Mouse (Mus musculus) ovary, postnatal 14 days (tissue): ENCODE measurements around the gene Acsm5.

Source experiments
- DNase-seq: peaks from one replicate; pipeline ENCODE4 v3.0.0; 2022; ENCODE audit warnings: low spot score

The Acsm5 gene

GRCm38 (mm10) chr7:119519163-119519562, at the start of gene Acsm5:
TSS of gene Acsm5 (plus strand) at chr7:119519463.
- no peak for DNase-seq

- DNase-seq: no peak
These were observed 42.5 kb upstream of the Acsm5 start for GRCm38 (mm10) chr7:119476500-119477389.

GRCm38 (mm10) chr7:119479256-119479655, 40.0 kb upstream of the Acsm5 start, which contains the start of gene Umod:
TSS of gene Umod (minus strand) at chr7:119479282.
- no peak for DNase-seq

DNA sequence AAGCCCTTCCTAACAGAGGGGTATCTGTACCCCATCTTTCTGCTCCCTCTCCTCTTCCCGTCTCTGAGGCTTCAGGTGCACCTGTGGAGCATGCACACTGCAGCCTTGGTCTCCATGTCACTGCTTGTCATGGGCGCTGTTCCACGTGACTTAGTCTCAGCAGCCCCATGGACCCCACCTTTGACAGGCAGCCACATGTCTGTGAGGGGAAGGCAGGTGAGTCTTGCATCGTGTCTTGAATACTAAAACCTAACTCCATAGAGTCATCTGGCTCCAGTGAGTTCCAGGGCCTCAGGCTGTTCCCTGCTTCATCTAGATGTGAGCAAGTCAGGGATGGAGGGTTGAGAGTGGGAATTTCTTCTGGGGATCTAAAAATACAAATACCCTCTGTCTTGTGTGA, 35.1 kb upstream of the Acsm5 start:
- no peak for DNase-seq

GRCm38 (mm10) chr7:119486683-119487082, 32.6 kb upstream of the Acsm5 start:
- DNase-seq: no peak

DNA sequence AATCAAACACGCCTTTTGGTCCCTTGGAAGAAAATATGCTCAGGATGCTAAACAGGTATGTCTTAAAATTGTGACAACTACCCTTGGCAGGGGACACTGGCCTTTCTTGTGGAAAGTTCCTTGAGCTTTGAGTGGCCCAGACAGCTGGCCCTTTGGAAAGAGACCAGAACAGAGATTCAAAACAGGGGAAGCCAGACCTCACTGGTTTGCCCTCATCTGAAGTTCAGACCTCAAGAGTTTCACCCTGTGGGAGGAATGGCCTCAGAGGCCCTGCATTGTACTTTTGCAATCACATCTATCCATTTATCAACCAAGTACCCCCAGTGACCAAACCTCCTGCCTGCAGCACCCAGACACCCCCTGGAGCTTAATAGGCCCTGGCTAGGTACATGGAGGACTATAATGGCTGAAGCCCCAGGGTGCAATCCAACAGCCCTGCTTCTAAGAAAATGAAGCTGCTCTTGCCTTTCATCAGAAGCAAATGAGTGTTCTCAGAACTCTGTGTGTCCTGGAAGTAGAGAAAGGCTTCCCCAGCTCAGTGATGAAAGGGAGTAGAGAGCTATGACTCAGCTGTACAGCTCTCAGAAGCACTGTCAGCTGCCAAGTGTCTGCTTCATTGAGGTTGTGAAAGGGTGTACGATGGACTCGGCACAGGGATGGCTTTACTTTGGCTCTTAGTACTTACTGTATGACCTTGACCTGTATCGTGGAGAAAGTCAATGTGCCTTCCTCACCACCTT, 29.1 kb upstream of the Acsm5 start:
- no peak for DNase-seq

DNA sequence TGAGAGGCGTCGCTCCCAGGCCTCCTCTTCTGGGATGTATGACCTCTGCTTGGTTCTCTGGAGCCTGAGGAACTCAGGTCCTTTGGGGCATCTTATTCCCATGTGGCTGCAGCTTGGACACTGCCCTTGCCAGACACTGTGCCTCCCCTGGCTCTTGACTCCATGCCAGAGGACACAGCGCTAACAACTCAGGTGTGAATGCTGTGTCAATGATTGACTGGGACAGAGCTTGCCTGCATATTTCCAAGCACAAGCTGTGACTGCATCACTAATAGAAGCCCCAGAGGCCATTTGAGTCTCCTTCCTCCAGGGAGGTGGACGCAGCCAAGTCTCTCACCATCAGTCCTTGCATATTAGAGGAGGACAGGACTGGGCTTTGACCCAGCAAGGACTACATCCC, 8.1 kb upstream of the Acsm5 start:
- DNase-seq: no peak

- peak; percentile 22 for DNase-seq
These were observed 6.2 kb upstream of the Acsm5 start for GRCm38 (mm10) chr7:119513056-119513455.

- DNase-seq: peak; percentile 22
These were observed 3.6 kb upstream of the Acsm5 start for GRCm38 (mm10) chr7:119515492-119516271.

DNA sequence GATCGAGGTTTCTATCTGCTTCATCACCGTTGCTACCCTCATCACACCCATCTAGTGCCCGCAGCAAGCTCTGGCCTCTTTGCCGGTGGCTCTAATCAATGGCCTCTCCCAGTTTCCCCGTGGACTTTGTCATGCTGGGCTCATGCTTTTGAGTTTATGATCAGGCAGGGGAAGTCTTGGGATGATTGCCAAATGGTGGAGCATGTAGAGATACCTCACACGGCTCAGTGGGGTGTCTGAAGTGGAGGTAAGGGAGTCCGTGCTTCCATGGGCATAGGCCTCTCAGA, 3.0 kb upstream of the Acsm5 start:
- no peak for DNase-seq

DNA sequence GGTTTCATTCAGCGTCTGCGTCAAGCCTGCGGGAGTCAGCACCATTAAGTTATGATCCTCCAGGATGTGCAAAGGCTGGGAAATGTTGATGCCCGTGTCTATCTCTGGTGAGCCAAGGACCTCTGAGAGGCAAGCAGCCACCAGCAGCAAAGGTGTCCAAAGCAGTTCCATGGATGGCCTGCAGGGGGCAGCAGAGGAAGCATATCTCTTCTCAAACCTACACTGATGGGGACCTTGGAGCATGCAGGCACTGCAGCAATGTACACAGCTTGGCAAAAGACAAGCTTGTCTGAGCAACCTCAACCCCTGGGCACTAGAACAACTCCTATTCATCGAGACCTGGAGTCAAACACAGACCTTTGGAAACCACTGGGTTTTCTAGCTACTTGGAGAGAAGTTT, 391 bp downstream of the Acsm5 start:
- peak; percentile 70 for DNase-seq

- no peak for DNase-seq
These were observed 2.6 kb downstream of the Acsm5 start for GRCm38 (mm10) chr7:119521816-119522215.

DNA sequence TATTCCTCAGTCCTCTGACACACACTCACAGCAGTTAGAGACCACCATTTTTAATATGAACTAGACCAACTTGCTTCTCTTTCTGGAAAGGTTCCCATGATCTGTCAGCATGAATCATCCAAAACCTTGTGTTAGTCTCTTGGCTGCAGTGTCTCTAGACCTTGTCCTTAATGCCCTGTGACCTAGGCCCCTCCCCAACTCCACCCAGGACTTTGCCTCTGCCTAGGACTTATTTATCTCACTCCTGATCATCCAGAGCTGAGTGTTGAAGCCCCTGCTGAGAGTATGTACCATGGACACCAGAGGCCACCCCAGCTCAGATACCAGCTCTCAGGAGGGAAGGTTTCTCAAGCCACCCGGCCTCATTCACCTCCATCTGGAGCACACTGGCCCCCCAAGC, 3.1 kb downstream of the Acsm5 start:
- DNase-seq: no peak

DNA sequence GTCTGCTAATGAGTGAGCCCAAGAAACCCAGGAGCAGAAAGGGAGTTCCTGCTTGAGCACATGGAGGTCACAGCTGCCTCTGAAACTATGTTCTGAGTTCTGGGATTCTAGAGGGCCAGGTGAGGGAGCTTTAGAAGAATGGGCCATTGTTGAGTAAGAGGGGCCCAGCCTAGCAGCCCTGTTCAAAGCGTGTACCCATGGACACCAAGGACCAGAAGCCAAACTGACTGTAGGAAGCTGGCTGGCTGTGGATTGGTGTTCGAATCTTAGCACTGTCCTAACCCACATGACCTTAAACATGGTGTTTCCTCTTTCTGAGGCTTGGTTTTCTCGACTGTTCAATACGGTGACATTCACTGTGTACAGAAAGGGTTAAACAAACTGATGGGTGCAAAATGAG, 4.1 kb downstream of the Acsm5 start, which contains the start of gene Pdilt:
Pdilt (minus strand) TSS at position 101 of the 400 bp plus-strand sequence.
- no peak for DNase-seq

DNA sequence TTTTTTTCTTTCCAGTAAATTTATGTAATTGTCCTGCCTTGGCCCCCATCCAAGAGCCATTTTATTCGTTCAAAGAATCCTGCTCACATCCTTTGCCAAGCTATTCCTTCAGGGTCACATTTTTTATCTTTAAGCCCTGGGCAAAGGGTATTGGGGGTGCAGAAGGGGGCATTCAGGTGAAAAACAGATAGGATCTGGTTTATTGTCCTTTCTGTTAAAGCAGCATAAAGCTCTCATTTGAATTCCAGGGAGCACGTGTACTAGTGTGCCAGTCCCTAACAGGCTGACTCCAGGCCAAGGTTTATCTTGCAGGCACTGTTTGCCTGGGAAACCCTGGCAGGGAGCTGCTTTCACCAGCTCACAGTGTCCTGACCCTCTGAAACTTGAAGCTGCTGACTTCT, 6.6 kb downstream of the Acsm5 start:
- DNase-seq: no peak

- DNase-seq: no peak
These were observed 7.2 kb downstream of the Acsm5 start for GRCm38 (mm10) chr7:119526486-119526885.

GRCm38 (mm10) chr7:119527135-119527534, 7.9 kb downstream of the Acsm5 start:
- no peak for DNase-seq

DNA sequence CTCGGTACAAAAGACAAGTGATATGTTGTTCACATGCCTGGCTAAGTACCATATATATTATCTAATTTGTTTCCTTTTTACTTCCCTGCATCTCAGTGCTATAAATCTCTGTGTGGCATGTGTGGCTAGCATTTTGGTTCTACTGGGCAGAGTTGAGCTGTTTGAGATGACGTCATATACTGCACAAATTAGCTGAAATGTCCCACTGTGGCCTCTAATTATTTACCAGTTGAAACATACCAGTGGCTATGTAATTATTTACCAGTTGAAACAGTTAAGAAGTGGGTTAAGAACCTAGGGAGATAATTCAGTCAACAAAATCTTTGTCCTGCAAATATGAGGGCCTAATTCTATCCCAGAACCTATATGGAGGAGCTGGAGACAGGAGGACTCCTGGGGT, 8.3 kb downstream of the Acsm5 start:
- DNase-seq: no peak

DNA sequence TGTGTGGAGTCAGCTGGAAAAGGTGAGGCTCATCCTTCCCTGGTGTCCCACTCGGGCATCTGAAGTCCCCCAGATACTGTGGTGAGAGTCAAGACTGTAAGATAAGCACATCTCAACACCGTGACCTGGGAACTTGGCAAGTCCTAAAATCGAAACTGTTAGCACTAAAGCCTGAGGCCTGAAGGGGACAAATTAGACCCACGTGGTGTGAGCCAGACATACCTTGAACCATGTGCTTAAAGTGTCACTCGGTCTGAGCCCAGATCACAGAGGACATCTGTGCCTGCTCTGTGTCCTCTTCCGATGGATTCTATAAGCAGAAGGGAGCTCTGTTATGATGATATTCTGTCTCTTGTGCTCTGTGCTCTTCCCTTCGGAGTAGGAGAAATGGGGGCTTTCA, 9.4 kb downstream of the Acsm5 start:
- DNase-seq: no peak

- DNase-seq: no peak
These were observed 13.7 kb downstream of the Acsm5 start for GRCm38 (mm10) chr7:119532924-119533323.

DNA sequence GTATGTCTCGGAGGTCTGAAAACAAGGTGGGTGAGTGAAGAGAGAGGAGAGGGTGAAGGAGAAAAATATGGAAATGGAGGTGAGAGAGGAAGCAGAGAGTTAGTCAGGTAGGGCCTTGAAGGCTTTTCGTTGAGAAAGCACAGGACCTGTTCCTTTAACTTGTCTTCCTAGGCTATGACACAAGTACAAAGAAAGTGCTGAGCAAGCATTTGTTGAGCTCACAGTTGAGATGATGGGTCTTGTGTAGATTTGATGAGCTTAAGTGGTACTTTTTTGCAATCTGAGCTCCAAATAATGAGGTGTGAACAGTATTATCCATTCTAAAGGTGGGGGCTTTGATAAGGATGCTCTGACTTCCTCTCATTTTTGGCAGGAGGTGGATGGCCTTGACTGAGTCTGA, 15.1 kb downstream of the Acsm5 start:
- DNase-seq: no peak

- DNase-seq: no peak
These were observed 23.2 kb downstream of the Acsm5 start for GRCm38 (mm10) chr7:119542445-119542844.

DNA sequence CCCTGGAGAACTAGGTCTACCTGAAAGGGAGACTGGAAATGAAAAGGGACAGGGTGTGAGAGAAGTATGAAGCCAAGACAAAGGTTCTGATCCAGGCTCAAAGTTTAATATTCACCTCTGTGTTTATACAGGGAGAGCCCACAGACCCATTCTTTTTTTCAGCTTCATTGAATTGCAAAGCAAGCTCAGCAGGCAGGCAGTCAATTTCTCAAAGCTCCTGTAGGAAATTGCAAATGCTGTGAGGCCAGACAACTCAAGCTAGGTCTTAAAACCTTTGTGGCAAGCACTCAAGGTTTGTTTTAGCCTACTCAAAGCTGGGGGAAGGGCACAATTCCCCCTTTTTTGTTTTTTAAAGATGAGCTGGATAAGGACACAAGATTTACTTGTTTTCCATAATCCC, 26.3 kb downstream of the Acsm5 start:
- DNase-seq: no peak
